Mouse (Mus musculus) embryo, embryonic 9.5 days (tissue): ENCODE data around the gene Zfp3.
A peak's percentile ranks its signal among the peaks of the same experiment; 100 is the strongest.

ENCODE experiments used
- DNase-seq: peaks from one replicate; pipeline ENCODE4 v3.0.0-alpha.2; 2017; ENCODE audit errors: extremely low spot score

The Zfp3 gene

GRCm38 (mm10) chr11:70807630-70808029, 43.6 kb downstream of the Zfp3 start:
- DNase-seq, result no peak

GRCm38 (mm10) chr11:70808101-70808500, 44.1 kb downstream of the Zfp3 start:
- DNase-seq, result no peak

GRCm38 (mm10) chr11:70809011-70809410, 45.0 kb downstream of the Zfp3 start:
- DNase-seq, result no peak

GRCm38 (mm10) chr11:70811041-70811440, 47.0 kb downstream of the Zfp3 start:
- no peak for DNase-seq

- no peak for DNase-seq
Observed at GRCm38 (mm10) chr11:70811471-70812240, 47.6 kb downstream of the Zfp3 start.

- no peak for DNase-seq
Observed at GRCm38 (mm10) chr11:70812365-70812764, 48.4 kb downstream of the Zfp3 start, which contains the start of gene Scimp. TSS of gene Scimp (minus strand) at chr11:70812586.

GRCm38 (mm10) chr11:70815071-70815470, 51.1 kb downstream of the Zfp3 start:
- DNase-seq, result no peak

- peak; percentile 69 for DNase-seq
Observed at GRCm38 (mm10) chr11:70815498-70816078, 51.6 kb downstream of the Zfp3 start.

- DNase-seq, result no peak
Observed at GRCm38 (mm10) chr11:70816770-70817169, 52.8 kb downstream of the Zfp3 start.

- no peak for DNase-seq
Observed at GRCm38 (mm10) chr11:70820120-70820519, 56.1 kb downstream of the Zfp3 start.

- DNase-seq, result peak; percentile 14
Observed at GRCm38 (mm10) chr11:70821728-70822591, 58.0 kb downstream of the Zfp3 start.
